ENCODE assay signal across 8 mouse cellular contexts in genomic region chr1:171250680-171251593, GRCm38 (mm10). TPM values are rescaled to one million over a fixed set of nuclear protein-coding genes. Genes with fewer than 3 reads are reported as not detected.
DNase-seq lines count a peak whose midpoint lies in the region; ATAC-seq and TF ChIP-seq lines count a peak whose summit lies in the region.

Ndufs2 (minus strand) TSS chr1:171251388.

- ATAC-seq in kidney, postnatal 0 days (replicated peaks; ENCODE audit: low FRiP score, low read depth): no peak
- ATAC-seq in activated CD4-positive, CD25-positive, alpha-beta regulatory T cell, adult 4 months: no peak
- peak; percentile 50 for ATAC-seq in forebrain, embryonic 13.5 days
- 0 out of 2 replicates have a peak, but pooled peaks have one; percentile 2 for ATAC-seq in limb, embryonic 14.5 days (ENCODE audit: low FRiP score, low read depth)
- peak; percentile 9; the same call in 1 of the 2 replicates for ATAC-seq in neural tube, embryonic 14.5 days (ENCODE audit: low read depth)

- H3K27ac ChIP-seq in kidney, postnatal 0 days: peak within 1 kb of the TSS; percentile 86
- H3K27ac ChIP-seq in forebrain, embryonic 13.5 days: peak within 1 kb of the TSS; percentile 78
- H3K27ac ChIP-seq in limb, embryonic 14.5 days (replicated peaks; ENCODE audit: low read depth, low read length): peak within 1 kb of the TSS; percentile 94
- peak within 1 kb of the TSS; percentile 40 for H3K27ac ChIP-seq in neural tube, embryonic 14.5 days (ENCODE audit: low read depth, low read length)

- WGBS in kidney, postnatal 0 days: 6% methylated on average over 26 of the region's 26 CpGs
- WGBS in forebrain, embryonic 13.5 days: 17% methylated on average over 24 of the region's 26 CpGs
- 14% methylated on average over 23 of the region's 26 CpGs for WGBS in limb, embryonic 14.5 days
- 14% methylated on average over 26 of the region's 26 CpGs for WGBS in neural tube, embryonic 14.5 days

- H3K36me3 ChIP-seq in kidney, postnatal 0 days (ENCODE audit: insufficient read depth, low read length): no peaks in the 10 kb centered on the region
- H3K36me3 ChIP-seq in forebrain, embryonic 13.5 days (ENCODE audit: poor library complexity, severe bottlenecking): no peaks in the 10 kb centered on the region
- peaks cover 14% of the 10 kb centered on the region; the same call in 1 of the 2 replicates for H3K36me3 ChIP-seq in limb, embryonic 14.5 days (ENCODE audit: control insufficient read depth, insufficient read depth, low read length)
- no peaks in the 10 kb centered on the region for H3K36me3 ChIP-seq in neural tube, embryonic 14.5 days (ENCODE audit: control insufficient read depth, insufficient read depth, low read length)

- peaks cover 34% of the 10 kb centered on the region for H3K4me1 ChIP-seq in kidney, postnatal 0 days (replicated peaks; ENCODE audit: insufficient read depth, low read length)
- H3K4me1 ChIP-seq in forebrain, embryonic 13.5 days: peaks cover 54% of the 10 kb centered on the region
- H3K4me1 ChIP-seq in limb, embryonic 14.5 days (ENCODE audit: control insufficient read depth, insufficient read depth, low read length): peaks cover 45% of the 10 kb centered on the region
- H3K4me1 ChIP-seq in neural tube, embryonic 14.5 days (ENCODE audit: control insufficient read depth, insufficient read depth, low read length): peaks cover 25% of the 10 kb centered on the region

- H3K9ac ChIP-seq in kidney, postnatal 0 days (ENCODE audit: low read depth, low read length): peak within 1 kb of the TSS; percentile 60
- peak within 1 kb of the TSS; percentile 56 for H3K9ac ChIP-seq in forebrain, embryonic 13.5 days
- peak within 1 kb of the TSS; percentile 52 for H3K9ac ChIP-seq in limb, embryonic 14.5 days (ENCODE audit: low read depth, low read length, severe bottlenecking)
- H3K9ac ChIP-seq in neural tube, embryonic 14.5 days (replicated peaks; ENCODE audit: low read depth, low read length): peak within 1 kb of the TSS; percentile 18; the same call in 1 of the 2 replicates

- H3K4me2 ChIP-seq in kidney, postnatal 0 days (ENCODE audit: low read length): peak within 1 kb of the TSS; percentile 75
- H3K4me2 ChIP-seq in forebrain, embryonic 13.5 days: peak within 1 kb of the TSS; percentile 59
- peak within 1 kb of the TSS; percentile 70 for H3K4me2 ChIP-seq in limb, embryonic 14.5 days (replicated peaks; ENCODE audit: low read depth, low read length, severe bottlenecking)
- peak within 1 kb of the TSS; percentile 38 for H3K4me2 ChIP-seq in neural tube, embryonic 14.5 days (ENCODE audit: low read depth, low read length)

- no peak for TF ChIP-seq CTCF in kidney, postnatal 0 days (IDR thresholded peaks at IDR 0.05; ENCODE audit: low read depth)

- TF ChIP-seq POLR2A in limb, embryonic 14.5 days (IDR thresholded peaks at IDR 0.05; ENCODE audit: borderline replicate concordance, extremely low read depth, insufficient read depth, insufficient read length): no peak

- H3K9me3 ChIP-seq in kidney, postnatal 0 days (replicated peaks; ENCODE audit: low read length): no peaks in the 10 kb centered on the region
- no peaks in the 10 kb centered on the region for H3K9me3 ChIP-seq in forebrain, embryonic 13.5 days (replicated peaks)
- H3K9me3 ChIP-seq in limb, embryonic 14.5 days (ENCODE audit: control insufficient read depth, low read length): no peaks in the 10 kb centered on the region
- no peaks in the 10 kb centered on the region for H3K9me3 ChIP-seq in neural tube, embryonic 14.5 days (ENCODE audit: control insufficient read depth, low read length)

- DNase-seq in kidney, postnatal 0 days (ENCODE audit: low spot score): no peak
- DNase-seq in kidney, adult 8-10 months: no peak
- peak; percentile 52 for DNase-seq in heart, postnatal 4 days
- peak; percentile 46 for DNase-seq in limb, embryonic 14.5 days (ENCODE audit: low spot score)
- DNase-seq in thymus, adult 18-20 months: no peak

- H3K4me3 ChIP-seq in kidney, postnatal 0 days (replicated peaks; ENCODE audit: low read depth, low read length): peak within 1 kb of the TSS; percentile 33
- peak within 1 kb of the TSS; percentile 33 for H3K4me3 ChIP-seq in forebrain, embryonic 13.5 days
- peak within 1 kb of the TSS; percentile 39 for H3K4me3 ChIP-seq in limb, embryonic 14.5 days (replicated peaks; ENCODE audit: low read length)
- peak within 1 kb of the TSS; percentile 12; the same call in 1 of the 2 replicates for H3K4me3 ChIP-seq in neural tube, embryonic 14.5 days (ENCODE audit: low read depth, low read length)

- no peaks in the 10 kb centered on the region for H3K27me3 ChIP-seq in kidney, postnatal 0 days (ENCODE audit: insufficient read depth, low read length)
- no peaks in the 10 kb centered on the region for H3K27me3 ChIP-seq in forebrain, embryonic 13.5 days
- H3K27me3 ChIP-seq in limb, embryonic 14.5 days (ENCODE audit: control insufficient read depth, insufficient read depth, low read length): no peaks in the 10 kb centered on the region
- no peaks in the 10 kb centered on the region for H3K27me3 ChIP-seq in neural tube, embryonic 14.5 days (ENCODE audit: control insufficient read depth, insufficient read depth, low read length)

RNA-seq across cellular contexts. Expression of gene Ndufs2, which starts in this region (rescaled TPM):
- polyA plus RNA-seq in kidney, postnatal 0 days (2015; fragmentation: Nextera tagmentation; extraction: Ambion mirVana): 375 and 405 TPM in 2 replicates
- polyA plus RNA-seq in activated CD4-positive, CD25-positive, alpha-beta regulatory T cell, adult 4 months (2017; shearing (Covaris generic)): 100 to 1,000 TPM; 108 to 141 TPM
- polyA plus RNA-seq in forebrain, embryonic 13.5 days (2015; fragmentation: Nextera tagmentation; extraction: Ambion mirVana): 216 and 221 TPM in 2 replicates
- total RNA-seq in heart, postnatal 4 days (2021): 100 to 1,000 TPM; 862 to 916 TPM
- 148 and 151 TPM in 2 replicates for polyA plus RNA-seq in limb, embryonic 14.5 days (2012; rRNA removed)
- 216 and 234 TPM in 2 replicates for polyA plus RNA-seq in limb, embryonic 14.5 days (2014; fragmentation: Nextera tagmentation; extraction: Ambion mirVana)
- 234 and 253 TPM in 2 replicates for polyA plus RNA-seq in neural tube, embryonic 14.5 days (2014; fragmentation: Nextera tagmentation; extraction: Ambion mirVana)

Comparison
In these comparisons a context has a peak if more than half of its experiments do, and no peak if none do; other contexts are left out.
1. ATAC-seq: peak in forebrain, embryonic 13.5 days (single experiment), limb, embryonic 14.5 days (single experiment) and neural tube, embryonic 14.5 days (single experiment); none in kidney, postnatal 0 days (single experiment) and activated CD4-positive, CD25-positive, alpha-beta regulatory T cell, adult 4 months (single experiment).
2. DNase-seq: peak in heart, postnatal 4 days (single experiment) and limb, embryonic 14.5 days (single experiment); none in kidney, postnatal 0 days (single experiment), kidney, adult 8-10 months (0 of 2) and thymus, adult 18-20 months (0 of 2).
3. H3K27ac ChIP-seq: peak in every context shown above with its lines; median percentile 94 in limb, embryonic 14.5 days; 86 in kidney, postnatal 0 days; 78 in forebrain, embryonic 13.5 days; 40 in neural tube, embryonic 14.5 days.
4. Peak in every context shown above with its lines, with median percentiles within 50 percentile points of each other: H3K4me2 ChIP-seq, H3K4me3 ChIP-seq and H3K9ac ChIP-seq.